Mouse (Mus musculus): Measurements from ENCODE around the gene Ptpn6. TPM values are rescaled to one million over a fixed set of nuclear protein-coding genes. Genes with fewer than 3 reads are reported as not detected.
"Not testable (repeated sequence)": the region's sequence is repeated elsewhere in the genome, so short reads cannot be mapped to it uniquely, and the experiment has no call there.

Gene Ptpn6
- total RNA-seq, 2 experiments from 2014 or later, result 8.3 to 8.4 TPM

GRCm38 (mm10) chr6:124702102-124702783 is 36.3 kb downstream of the Ptpn6 start:
- DNase-seq (ENCODE audit: low spot score in 2 of 2), result no peak

DNA sequence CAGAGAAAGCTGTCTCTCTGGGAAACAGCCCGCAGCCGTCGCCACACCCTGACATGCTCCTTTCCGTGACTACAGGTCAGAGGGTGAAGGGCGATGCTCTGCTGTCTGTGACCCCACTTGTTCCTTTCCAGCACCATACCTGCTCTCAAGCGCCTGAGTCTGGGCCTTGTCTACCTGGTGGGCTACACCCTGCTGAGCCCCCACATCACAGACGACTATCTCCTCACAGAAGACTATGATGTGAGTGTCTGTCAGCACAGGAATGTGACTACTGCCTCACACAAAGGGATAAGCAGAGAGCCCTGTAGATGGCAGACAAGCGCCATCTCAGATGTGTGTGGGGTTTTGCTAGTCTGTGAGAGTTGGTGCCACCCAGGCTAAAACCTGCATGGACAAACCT is 37.2 kb downstream of the Ptpn6 start:
- no peak for DNase-seq (ENCODE audit: low spot score in 2 of 2)

GRCm38 (mm10) chr6:124699962-124700610 is 38.4 kb downstream of the Ptpn6 start:
- DNase-seq (ENCODE audit: low spot score in 2 of 2), result peak in 1 of 2 experiments; percentile 46

- no peak for DNase-seq (ENCODE audit: low spot score in 2 of 2)
Observed at GRCm38 (mm10) chr6:124699366-124699765, 39.1 kb downstream of the Ptpn6 start.

DNA sequence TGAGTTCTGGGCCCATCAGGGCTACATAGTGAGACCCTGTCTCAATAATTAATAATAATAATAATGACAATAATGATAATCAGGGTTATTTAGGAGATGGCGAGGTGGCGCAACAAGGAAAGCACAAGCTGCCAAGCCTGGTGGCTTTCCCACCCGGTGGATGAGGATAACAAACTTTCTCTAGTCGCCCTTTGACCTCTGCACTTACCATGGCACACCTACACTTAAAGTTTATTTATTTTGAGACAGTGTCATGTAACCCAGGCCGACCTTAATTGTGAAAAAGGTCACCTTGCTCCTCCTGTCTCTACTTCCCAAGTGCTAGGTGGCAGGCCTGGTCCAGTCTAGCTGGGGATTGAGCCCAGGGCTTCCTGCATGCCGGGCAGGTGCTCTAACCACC is 39.8 kb downstream of the Ptpn6 start:
- no peak for DNase-seq (ENCODE audit: low spot score in 2 of 2)

GRCm38 (mm10) chr6:124696441-124697150 is 41.9 kb downstream of the Ptpn6 start:
- DNase-seq (ENCODE audit: low spot score in 2 of 2), result no peak

DNA sequence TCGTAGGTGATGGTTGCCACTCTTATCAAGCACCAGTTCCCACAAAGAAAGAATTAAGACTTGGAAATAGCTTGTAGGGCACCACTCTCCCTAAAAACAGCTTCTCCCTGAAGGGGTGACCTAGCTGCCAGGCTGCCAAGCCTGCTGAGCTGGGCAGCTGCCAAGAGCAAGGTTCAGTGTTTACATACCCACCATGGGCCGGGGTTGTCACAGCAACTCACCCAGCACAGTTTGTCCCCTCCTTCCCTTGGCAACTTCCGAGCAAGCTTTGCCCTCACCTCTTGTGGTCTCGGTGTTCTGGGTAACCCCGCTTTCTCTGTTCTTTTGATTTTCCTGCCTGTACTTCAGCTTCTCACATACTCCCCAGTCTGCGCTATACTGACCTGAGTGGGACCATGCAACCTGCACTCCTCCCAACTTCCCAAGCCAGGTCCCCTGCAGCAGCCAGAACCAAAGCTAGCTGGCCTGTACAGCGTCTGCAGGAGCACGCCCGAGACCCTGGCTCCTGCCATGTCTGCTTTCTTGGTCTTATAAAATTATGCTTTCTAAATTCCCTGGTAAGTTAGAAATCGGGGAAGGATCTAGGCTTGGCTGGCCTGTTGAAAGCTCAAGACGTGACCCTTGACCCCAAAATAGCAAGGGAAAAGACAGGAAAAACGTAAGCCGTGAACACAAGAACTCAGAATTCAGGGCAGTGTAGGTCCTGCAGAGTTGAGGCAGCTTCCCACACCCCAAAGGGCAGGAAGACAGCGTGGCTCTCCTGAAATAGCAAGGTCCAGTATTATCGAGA is 44.2 kb downstream of the Ptpn6 start:
- no peak for DNase-seq (ENCODE audit: low spot score in 2 of 2)

- DNase-seq (ENCODE audit: low spot score in 2 of 2), result no peak
Observed at GRCm38 (mm10) chr6:124693243-124693981, 45.1 kb downstream of the Ptpn6 start.

- DNase-seq (ENCODE audit: low spot score in 2 of 2), result no peak
Observed at GRCm38 (mm10) chr6:124690517-124690916, 48.0 kb downstream of the Ptpn6 start.

- no peak for DNase-seq (ENCODE audit: low spot score in 2 of 2)
Observed at GRCm38 (mm10) chr6:124689011-124689410, 49.5 kb downstream of the Ptpn6 start.

DNA sequence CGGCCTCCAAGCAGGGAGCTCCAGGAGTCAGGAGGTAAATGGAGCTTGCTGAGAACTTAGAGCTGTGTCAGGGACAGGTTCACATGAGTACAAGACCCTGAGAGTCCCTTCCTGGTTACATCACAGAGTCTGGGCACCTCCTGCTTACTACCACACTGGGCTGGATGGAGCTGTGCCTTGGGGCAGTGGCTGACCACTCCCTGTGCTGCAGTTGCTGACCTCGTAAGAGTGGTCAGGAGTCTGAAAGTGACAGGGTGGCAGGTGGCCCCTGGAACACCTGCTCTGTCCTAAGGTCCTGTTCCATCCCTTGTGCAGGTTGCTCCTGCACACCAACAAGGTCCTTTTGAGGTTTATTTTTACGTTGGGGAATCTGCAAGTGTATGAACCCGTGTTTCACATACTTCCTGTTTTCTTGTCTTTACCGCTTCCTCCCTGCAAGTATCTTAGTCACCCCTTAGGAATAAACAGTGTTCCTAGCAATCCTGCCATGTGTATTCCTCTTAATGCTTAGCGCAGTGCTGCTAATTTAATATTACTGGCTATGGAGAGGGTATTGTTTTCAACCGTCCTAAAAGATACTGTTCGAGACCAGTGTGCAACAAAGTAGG is 50.3 kb downstream of the Ptpn6 start:
- DNase-seq (ENCODE audit: low spot score in 2 of 2), result no peak

- DNase-seq (ENCODE audit: low spot score in 2 of 2), result not testable (repeated sequence)
Observed at GRCm38 (mm10) chr6:124686644-124687043, 51.9 kb downstream of the Ptpn6 start.

DNA sequence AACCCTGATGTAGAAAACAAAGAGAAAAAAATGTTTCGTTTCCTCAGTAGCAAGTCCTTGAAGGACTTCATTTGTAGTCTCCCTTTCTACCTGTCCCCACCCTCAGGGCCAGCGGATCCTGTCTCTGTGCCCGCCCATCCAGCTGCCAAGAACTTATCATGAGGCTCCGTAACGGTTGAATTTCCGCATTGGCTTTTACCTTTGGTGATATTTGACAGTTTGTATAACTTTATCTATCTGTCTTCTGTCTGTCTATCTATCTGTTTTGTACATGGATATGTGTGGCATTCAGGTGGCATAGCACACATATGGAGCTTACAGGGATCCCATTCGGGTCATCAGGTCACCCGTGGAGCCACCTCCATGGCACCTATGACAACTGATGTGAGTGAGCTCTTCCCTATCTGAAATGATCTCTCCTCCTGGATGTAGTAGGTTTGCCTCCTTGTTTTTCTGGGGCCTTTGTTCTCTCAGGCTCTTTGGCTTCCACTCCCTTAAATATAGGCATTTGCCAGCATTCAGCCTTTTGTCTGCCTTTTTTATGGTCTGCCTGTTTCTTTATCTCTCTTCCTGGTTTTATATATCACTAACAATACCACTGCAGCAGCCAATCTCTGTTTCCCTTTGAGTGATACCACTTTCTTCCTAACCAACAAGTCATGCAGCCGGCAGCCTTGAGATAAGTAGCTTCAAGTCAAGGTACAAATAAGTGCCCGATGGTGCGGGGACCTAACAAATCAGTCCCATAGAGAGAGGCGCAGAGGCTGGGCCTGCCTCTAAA is 52.7 kb downstream of the Ptpn6 start:
- DNase-seq (ENCODE audit: low spot score in 2 of 2), result no peak

- DNase-seq (ENCODE audit: low spot score in 2 of 2), result peak in 1 of 2 experiments; percentile 56
Observed at GRCm38 (mm10) chr6:124683591-124684417, 54.7 kb downstream of the Ptpn6 start.

DNA sequence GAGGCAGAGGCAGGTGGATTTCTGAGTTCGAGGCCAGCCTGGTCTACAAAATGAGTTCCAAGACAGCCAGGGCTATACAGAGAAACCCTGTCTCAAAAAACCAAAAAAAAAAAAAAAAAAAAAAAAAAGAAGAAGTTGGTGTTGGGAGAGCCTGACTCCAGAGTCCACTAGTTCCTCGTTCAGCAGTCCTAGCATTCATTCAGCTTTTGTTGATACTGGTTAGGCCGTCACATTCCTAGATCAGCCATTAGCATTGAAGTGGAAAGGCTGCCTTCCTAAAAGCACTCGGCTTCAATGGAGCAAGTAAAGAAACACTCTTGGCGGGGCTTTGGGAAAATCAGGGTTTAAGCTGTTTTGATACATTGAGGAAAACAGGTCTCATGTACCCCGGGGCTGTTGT is 56.2 kb downstream of the Ptpn6 start:
- not testable (repeated sequence) for DNase-seq (ENCODE audit: low spot score in 2 of 2)

DNA sequence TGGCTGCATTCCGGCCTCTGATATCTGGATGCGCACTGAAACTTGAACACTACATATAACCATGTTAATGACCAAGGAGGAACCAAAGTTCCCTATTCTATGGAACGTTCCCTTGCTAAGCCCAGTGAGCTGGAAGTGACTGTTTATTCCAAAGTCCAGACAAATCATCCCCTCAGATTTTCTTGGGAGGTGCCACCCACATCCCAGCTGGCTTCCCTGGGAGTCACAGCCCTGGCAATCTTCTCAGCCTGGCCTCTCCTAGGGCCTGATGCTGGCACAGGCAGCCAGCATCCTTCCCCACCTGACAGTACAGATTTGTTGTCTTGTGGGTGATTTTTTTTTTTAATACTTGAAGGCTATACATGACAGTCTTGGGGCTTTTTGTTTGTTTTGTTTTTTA is 59.0 kb downstream of the Ptpn6 start:
- DNase-seq (ENCODE audit: low spot score in 2 of 2), result no peak

DNA sequence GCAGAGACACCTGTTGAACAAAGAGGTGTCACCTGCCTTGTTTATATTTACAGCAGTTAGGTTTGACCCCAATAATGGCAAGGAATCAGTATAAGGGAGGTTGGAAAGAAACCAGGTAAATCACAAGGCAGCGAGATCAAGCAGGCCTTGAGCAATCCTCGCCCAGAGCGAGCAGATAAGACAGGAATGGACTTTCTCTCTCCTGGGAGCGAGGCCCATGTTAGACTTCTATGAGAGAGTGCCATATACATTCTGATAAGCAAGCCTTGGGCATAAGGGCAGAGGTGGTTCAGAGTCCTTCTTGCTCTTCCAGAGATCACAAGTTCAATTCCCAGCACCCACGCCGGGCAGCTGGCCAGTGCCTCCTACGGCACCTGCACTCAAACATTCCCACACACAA is 59.7 kb downstream of the Ptpn6 start:
- DNase-seq (ENCODE audit: low spot score in 2 of 2), result no peak

DNA sequence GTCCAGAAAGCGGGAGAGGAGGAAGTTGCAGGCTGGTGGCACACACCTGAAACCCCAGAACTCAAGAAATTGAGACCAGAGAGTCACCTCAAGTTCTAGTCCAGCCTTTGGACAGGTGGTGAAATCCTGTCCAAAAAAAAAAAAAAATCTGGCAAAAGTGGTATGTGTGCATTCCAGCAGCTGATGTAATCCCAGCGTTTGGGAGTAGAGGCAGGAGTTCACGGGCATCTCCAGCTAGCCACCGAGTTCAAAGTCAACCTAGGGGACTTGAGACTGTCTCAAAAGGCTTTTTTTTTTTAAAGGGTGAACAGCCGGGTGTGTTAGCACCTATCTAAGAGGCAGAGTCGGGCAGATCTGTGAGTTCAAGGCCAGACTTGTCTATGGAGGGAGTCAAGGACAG is 62.3 kb downstream of the Ptpn6 start:
- no peak for DNase-seq (ENCODE audit: low spot score in 2 of 2)

DNA sequence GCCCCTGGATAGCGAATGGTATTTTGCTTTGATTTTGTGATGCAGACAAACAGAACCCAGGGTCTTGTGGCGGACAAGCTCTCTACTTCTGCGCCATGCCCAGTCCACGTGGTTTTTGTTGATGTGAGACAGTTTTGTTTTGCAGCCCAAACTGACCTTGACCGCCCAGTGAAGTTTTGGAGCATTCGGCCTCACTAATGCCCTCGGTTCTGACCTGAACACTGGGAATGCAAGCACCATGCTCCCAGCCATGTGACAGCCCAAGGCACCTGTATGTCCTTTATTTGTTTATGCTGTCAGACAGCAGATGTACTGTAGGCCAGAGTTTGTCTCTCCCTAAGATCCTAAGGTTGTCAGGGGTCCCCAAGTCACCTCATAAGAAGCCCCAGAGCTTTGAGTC is 63.9 kb downstream of the Ptpn6 start:
- no peak for DNase-seq (ENCODE audit: low spot score in 2 of 2)

Measured in adrenal gland, postnatal 4 days (tissue).